Mouse (Mus musculus): ENCODE results near the gene Reps2. TPM values are rescaled to one million over a fixed set of nuclear protein-coding genes. Genes with fewer than 3 reads are reported as not detected.

Gene Reps2
- polyA plus RNA-seq, 1 experiment from 2014 or later = 1.2 TPM

DNA sequence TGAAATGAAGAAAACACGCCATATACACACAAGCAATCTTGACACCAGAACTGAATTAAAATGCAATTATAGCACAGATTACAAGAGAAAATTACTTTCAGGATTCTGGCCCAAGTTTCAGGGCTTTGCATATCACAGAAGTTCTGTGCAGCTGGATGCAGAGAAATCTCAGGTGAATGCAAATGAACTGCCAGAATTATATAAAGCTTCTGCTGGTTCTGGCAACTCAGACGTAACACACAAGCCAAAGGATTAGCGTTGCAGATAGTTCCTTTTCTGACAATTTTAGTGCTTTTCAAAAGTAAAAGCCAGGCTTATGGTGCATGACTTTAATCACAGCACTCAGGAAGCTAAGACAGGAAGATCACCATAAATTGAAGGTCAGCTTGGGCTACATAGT is 62.9 kb downstream of the Reps2 start:
- ATAC-seq (ENCODE audit: insufficient read depth, low FRiP score, low read depth) = no peak
- H3K27ac ChIP-seq = no peak overlapping the region
- no peaks in the 10 kb centered on the region for H3K9me3 ChIP-seq
- no peak overlapping the region for H3K9ac ChIP-seq
- no peak overlapping the region for H3K4me2 ChIP-seq
- H3K27me3 ChIP-seq (replicated peaks) = no peaks in the 10 kb centered on the region
- no peaks in the 10 kb centered on the region for H3K36me3 ChIP-seq
- H3K4me3 ChIP-seq (replicated peaks) = no peak overlapping the region
- WGBS = 74% methylated on average over 3 of the region's 3 CpGs
- H3K4me1 ChIP-seq = no peaks in the 10 kb centered on the region

DNA sequence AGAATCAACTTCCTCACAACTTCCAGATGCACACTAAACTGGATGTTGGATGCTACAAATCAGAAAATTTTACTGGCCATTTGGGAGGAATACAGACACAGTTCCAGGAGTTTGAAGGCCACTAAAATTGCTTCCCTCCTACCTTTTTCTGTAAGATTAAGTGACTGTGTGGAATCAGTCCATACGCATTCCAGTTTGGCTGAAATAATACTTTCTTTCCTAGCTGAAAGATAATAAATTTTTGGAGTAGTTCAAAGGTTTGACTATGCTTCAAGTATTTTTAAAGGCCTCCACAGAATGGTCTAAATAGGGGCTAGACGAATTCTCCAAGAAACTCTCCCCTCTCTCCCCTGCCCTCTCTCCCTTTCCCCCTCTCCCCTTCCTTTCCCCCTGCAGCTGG is 75.0 kb downstream of the Reps2 start:
- no peaks in the 10 kb centered on the region for H3K9me3 ChIP-seq
- no peak overlapping the region for H3K9ac ChIP-seq
- H3K36me3 ChIP-seq = no peaks in the 10 kb centered on the region
- H3K27ac ChIP-seq = no peak overlapping the region
- H3K4me2 ChIP-seq = no peak overlapping the region
- 56% methylated on average over 2 of the region's 2 CpGs for WGBS
- no peak for ATAC-seq (ENCODE audit: insufficient read depth, low FRiP score, low read depth)
- H3K27me3 ChIP-seq (replicated peaks) = no peaks in the 10 kb centered on the region
- no peak overlapping the region for H3K4me3 ChIP-seq (replicated peaks)
- H3K4me1 ChIP-seq = no peaks in the 10 kb centered on the region

DNA sequence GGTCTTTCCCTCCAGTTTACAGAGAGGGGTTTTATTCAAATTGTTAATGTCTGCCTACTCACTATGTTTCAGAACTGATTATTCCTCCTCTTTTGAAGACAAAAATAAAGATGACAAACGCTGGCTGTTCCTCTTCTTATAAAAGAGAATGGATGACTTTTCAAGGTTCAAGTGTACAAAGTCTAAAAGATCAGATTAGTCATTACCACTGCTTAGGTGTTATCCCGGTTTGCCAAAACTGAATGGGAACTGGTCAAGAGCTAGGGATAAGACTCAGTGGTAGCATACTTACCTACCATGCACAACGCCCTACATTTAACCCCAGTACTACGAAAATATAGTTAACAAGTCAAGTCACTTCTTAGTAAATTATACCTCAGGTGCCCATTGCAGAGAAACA is 77.9 kb downstream of the Reps2 start:
- 87% methylated on average over 4 of the region's 4 CpGs for WGBS
- no peak for ATAC-seq (ENCODE audit: insufficient read depth, low FRiP score, low read depth)

DNA sequence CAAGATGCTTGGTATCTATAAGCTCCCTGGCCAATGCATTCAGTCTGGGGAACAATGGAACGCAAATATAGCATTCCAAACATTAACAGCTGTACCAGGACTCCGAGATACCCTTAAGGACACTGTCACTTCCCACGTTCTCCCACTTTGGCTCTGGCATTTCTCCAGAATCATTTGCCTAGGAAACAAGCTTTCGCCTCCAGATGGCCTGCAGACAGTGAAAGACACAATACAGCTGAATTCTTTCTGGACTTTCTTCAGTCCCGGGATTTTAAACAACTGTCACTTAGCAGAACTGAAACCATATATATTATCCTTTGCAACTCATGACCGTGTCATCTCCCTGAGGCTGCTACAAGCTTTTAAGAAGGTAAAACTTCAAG is 87.0 kb downstream of the Reps2 start:
- no peak overlapping the region for H3K9ac ChIP-seq
- no peak overlapping the region for H3K4me2 ChIP-seq
- WGBS = 32% methylated on average over 6 of the region's 6 CpGs
- H3K4me1 ChIP-seq = no peaks in the 10 kb centered on the region
- no peaks in the 10 kb centered on the region for H3K36me3 ChIP-seq
- peak overlapping the region; percentile 40; the same call in 1 of the 2 replicates for H3K27ac ChIP-seq
- no peaks in the 10 kb centered on the region for H3K27me3 ChIP-seq (replicated peaks)
- H3K4me3 ChIP-seq (replicated peaks) = no peak overlapping the region
- H3K9me3 ChIP-seq = no peaks in the 10 kb centered on the region
- no peak; the same call in 1 of the 2 replicates for ATAC-seq (ENCODE audit: insufficient read depth, low FRiP score, low read depth)

More for the DNA sequence above, 77.9 kb downstream of the Reps2 start:
- no peak overlapping the region for H3K9ac ChIP-seq
- no peaks in the 10 kb centered on the region for H3K9me3 ChIP-seq
- no peaks in the 10 kb centered on the region for H3K27me3 ChIP-seq (replicated peaks)
- no peak overlapping the region for H3K4me2 ChIP-seq
- H3K4me3 ChIP-seq (replicated peaks) = no peak overlapping the region
- no peaks in the 10 kb centered on the region for H3K36me3 ChIP-seq
- H3K4me1 ChIP-seq = no peaks in the 10 kb centered on the region
- no peak overlapping the region for H3K27ac ChIP-seq

DNA sequence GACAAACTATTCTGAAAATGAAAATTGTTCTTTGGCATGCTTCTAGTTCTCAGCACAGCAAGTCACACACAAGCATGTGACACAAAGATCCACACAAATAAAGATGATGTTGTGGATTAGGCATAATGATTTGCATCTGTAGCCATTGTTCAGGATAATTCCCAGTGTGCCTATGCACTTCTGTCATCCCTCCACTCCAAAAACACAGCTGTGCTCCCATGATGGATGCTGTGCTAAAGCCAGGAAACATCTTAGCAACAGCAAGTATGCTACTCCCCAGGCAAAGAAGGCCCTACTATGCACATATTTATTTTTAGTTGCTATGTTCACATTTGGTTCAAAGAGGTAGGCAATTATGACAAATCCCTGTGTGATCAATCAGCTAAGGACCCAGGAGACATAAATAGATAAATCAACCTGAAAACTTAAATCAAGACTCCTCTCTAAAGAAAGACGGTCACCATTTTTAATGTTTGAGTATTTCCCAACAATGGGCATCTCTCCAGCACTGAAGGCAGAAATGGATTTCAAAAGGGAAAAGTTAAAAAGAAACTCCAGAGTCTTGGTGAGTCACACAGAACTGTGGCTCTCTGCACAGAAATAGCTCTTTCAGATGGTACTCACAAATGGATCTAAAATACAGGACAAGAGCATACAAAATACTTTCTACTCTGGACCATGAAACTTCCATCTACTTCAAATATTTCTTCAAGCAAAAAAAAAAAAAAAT is 87.6 kb downstream of the Reps2 start:
- no peak overlapping the region for H3K9ac ChIP-seq
- ATAC-seq (ENCODE audit: insufficient read depth, low FRiP score, low read depth) = no peak
- no peaks in the 10 kb centered on the region for H3K36me3 ChIP-seq
- H3K4me1 ChIP-seq = no peaks in the 10 kb centered on the region
- H3K4me3 ChIP-seq (replicated peaks) = no peak overlapping the region
- no peak overlapping the region for H3K4me2 ChIP-seq
- no peaks in the 10 kb centered on the region for H3K9me3 ChIP-seq
- no peaks in the 10 kb centered on the region for H3K27me3 ChIP-seq (replicated peaks)
- H3K27ac ChIP-seq = peak overlapping the region; percentile 40; the same call in 1 of the 2 replicates
- 40% methylated on average over 1 of the region's 1 CpGs for WGBS

DNA sequence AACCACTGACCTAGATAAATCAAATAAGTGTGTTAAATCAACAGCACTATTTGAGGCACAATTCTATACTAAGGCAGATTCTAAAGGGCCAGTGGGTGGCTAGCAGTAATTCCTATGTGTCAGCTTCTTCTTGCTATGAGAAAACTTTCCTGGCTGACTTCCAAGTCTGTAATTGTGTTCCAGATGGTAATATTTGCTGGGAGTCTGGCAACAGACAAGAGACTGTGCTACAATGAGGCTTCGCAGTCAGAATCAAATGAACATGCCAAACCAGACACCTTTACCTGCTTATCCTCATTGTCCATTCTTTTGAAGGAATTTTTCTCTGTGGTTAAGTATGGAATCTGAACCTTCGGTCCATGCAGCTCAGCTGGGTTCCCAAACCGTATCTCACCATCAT is 88.9 kb downstream of the Reps2 start:
- ATAC-seq (ENCODE audit: insufficient read depth, low FRiP score, low read depth) = no peak
- Histone ChIP-seq H3K4me3 (replicated peaks) (no peak overlapping the region), H3K27me3 (replicated peaks) (no peaks in the 10 kb centered on the region), H3K36me3 (no peaks in the 10 kb centered on the region), H3K9ac (no peak overlapping the region), H3K4me1 (no peaks in the 10 kb centered on the region), H3K4me2 (no peak overlapping the region), H3K27ac (no peak overlapping the region), H3K9me3 (no peaks in the 10 kb centered on the region)
- WGBS = 60% methylated on average over 3 of the region's 3 CpGs

DNA sequence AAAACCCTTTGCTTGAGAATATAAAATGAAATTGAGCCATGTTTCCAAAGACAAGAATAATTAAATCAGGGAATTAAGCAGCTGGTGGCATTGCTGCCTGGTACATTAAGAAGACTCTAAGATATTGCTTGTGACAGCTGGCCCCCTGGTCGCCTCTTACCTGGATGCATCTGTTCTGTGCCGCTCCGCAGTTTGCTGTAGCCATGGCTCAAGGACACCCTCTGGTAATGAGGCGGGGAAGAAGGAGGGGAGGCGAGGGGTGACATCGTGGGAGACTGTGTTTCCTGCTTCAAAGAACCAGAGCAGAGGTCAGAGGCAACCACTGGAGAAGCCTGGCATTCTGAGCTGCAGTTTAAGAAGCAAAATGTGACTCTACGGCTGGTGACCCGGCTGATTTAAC is 91.1 kb downstream of the Reps2 start:
- no peak overlapping the region for H3K27ac ChIP-seq
- no peak overlapping the region for H3K9ac ChIP-seq
- no peaks in the 10 kb centered on the region for H3K36me3 ChIP-seq
- no peaks in the 10 kb centered on the region for H3K9me3 ChIP-seq
- ATAC-seq (ENCODE audit: insufficient read depth, low FRiP score, low read depth) = no peak
- H3K4me2 ChIP-seq = no peak overlapping the region
- no peak overlapping the region for H3K4me3 ChIP-seq (replicated peaks)
- no peaks in the 10 kb centered on the region for H3K4me1 ChIP-seq
- no peaks in the 10 kb centered on the region for H3K27me3 ChIP-seq (replicated peaks)
- 62% methylated on average over 8 of the region's 8 CpGs for WGBS

DNA sequence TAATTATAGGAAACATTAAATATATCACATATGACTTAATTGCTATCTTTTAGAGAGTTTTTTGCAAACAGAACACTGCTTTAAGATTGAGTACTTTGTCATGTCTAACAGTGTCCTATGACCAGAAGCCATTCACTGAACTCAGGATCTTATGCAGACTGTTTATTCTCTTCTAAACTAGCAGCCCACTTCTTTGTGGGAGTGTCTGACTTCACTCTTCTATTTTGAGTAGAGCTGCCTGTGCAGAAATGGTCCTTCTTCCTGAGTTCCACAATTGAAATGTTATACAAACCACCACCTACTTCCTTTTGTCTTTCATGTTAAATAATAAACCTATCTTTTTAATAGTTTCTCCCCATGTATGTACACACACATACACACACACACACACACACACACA is 98.4 kb downstream of the Reps2 start:
- no peaks in the 10 kb centered on the region for H3K27me3 ChIP-seq (replicated peaks)
- no peaks in the 10 kb centered on the region for H3K9me3 ChIP-seq
- no peak overlapping the region for H3K4me2 ChIP-seq
- no peak overlapping the region for H3K27ac ChIP-seq
- no peak overlapping the region for H3K4me3 ChIP-seq (replicated peaks)
- no peaks in the 10 kb centered on the region for H3K36me3 ChIP-seq
- H3K9ac ChIP-seq = no peak overlapping the region
- ATAC-seq (ENCODE audit: insufficient read depth, low FRiP score, low read depth) = no peak
- no peaks in the 10 kb centered on the region for H3K4me1 ChIP-seq

DNA sequence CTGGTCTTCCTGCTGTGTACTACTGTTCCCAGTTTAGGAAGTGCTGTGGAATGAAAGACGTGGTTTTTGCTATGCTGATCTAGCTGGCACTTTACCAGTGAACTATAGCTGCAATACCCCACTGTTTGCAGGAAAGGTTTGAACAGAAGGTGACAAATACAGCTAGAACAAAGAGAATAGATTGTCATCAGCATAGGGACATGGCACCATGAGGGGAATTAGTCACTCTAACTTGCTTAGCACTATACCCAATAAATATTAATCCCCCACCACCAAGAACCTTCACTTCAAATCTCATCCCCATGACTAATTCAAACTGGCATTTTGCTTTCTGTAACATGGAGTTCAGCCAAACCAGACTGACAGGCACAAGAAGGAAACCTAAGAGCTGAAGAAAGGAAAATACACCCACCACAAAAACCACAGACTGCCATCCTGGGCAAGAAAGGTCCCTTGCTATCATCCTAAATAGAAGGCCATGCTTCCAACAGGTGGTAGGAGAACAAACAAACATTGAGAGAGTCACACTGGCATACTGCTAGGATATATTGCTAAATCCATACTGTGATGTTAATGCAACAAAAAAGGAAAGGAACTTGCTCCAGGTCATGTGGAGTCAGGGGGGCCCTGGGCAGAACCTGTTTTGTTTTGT is 100.7 kb downstream of the Reps2 start:
- no peaks in the 10 kb centered on the region for H3K4me1 ChIP-seq
- no peak overlapping the region for H3K9ac ChIP-seq
- 68% methylated on average over 1 of the region's 1 CpGs for WGBS
- H3K4me2 ChIP-seq = no peak overlapping the region
- ATAC-seq (ENCODE audit: insufficient read depth, low FRiP score, low read depth) = no peak
- no peaks in the 10 kb centered on the region for H3K9me3 ChIP-seq
- no peak overlapping the region for H3K27ac ChIP-seq
- no peaks in the 10 kb centered on the region for H3K36me3 ChIP-seq
- no peaks in the 10 kb centered on the region for H3K27me3 ChIP-seq (replicated peaks)
- no peak overlapping the region for H3K4me3 ChIP-seq (replicated peaks)

DNA sequence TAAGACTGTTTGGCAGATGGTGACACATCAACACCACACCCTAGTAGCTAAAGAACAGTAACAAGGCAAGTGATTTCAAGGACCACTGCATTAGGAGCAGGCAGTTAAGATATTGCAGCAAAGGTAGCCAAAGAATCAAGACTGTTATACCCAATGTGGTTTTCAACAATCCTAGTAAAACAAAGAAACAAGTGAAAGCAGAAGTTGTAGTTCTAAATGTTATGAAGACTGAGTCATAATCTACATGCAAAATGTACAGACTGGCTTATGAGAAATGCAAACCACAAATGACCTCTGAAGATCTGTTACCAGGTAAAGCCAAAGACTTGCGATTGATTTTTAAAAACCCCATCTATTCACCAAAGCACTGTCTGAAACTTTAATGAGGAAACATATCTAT is 101.5 kb downstream of the Reps2 start:
- Histone ChIP-seq H3K4me1 (no peaks in the 10 kb centered on the region), H3K36me3 (no peaks in the 10 kb centered on the region), H3K27ac (no peak overlapping the region), H3K27me3 (replicated peaks) (no peaks in the 10 kb centered on the region), H3K4me2 (no peak overlapping the region), H3K9ac (no peak overlapping the region), H3K9me3 (no peaks in the 10 kb centered on the region), H3K4me3 (replicated peaks) (no peak overlapping the region)
- 92% methylated on average over 1 of the region's 1 CpGs for WGBS
- ATAC-seq (ENCODE audit: insufficient read depth, low FRiP score, low read depth) = no peak

DNA sequence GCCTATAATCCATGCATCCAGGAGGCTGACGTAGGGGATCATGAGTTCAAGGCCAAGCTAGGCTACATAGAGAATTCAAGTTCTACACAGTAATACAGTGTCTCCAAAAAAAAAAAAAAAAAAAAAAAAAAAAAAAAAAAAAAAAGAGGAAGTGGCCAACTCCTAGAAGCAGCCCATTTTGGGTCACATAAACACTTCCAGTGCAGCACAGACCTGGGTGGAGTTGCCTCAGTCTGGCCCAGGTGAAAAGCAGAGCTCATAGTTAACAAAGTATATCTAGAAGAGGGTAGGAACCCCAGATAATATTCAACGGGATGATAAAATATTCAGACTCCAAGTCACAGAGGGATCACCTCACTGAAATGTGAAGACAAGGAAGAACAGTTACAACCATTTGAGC is 112.4 kb downstream of the Reps2 start:
- H3K27ac ChIP-seq = no peak overlapping the region
- no peak overlapping the region for H3K9ac ChIP-seq
- H3K4me2 ChIP-seq = no peak overlapping the region
- WGBS = 86% methylated on average over 2 of the region's 2 CpGs
- no peaks in the 10 kb centered on the region for H3K4me1 ChIP-seq
- ATAC-seq (ENCODE audit: insufficient read depth, low FRiP score, low read depth) = no peak
- no peak overlapping the region for H3K4me3 ChIP-seq (replicated peaks)
- no peaks in the 10 kb centered on the region for H3K9me3 ChIP-seq
- H3K36me3 ChIP-seq = no peaks in the 10 kb centered on the region
- H3K27me3 ChIP-seq (replicated peaks) = 0 out of 2 replicates have a peak, but pooled peaks cover 3% of the 10 kb centered on the region

DNA sequence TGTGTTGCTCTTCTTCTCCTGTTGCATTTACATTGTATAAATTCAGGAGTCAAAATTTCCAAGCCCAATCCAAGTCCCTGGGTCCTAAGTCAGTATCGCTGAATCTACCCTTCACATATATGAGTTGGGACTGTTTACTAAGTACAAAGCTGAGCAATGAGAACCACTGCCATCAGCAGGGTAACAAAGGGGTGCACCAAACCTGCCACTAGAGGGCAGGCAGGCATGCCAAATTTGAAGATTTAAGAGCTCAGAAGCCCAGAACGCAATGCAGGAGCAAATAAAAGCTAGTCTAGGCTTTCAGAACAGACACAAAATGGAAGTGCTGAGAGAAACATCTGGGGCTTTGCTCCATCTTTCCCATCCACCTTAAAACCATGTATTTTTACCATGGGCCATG is 116.2 kb downstream of the Reps2 start:
- 38% methylated on average over 2 of the region's 2 CpGs for WGBS
- Histone ChIP-seq H3K4me1 (no peaks in the 10 kb centered on the region), H3K27me3 (replicated peaks) (no peaks in the 10 kb centered on the region), H3K36me3 (no peaks in the 10 kb centered on the region), H3K9me3 (no peaks in the 10 kb centered on the region), H3K4me3 (replicated peaks) (no peak overlapping the region), H3K27ac (no peak overlapping the region), H3K4me2 (no peak overlapping the region), H3K9ac (no peak overlapping the region)
- ATAC-seq (ENCODE audit: insufficient read depth, low FRiP score, low read depth) = no peak
